Mouse (Mus musculus) splenic B cell, adult 2 months (primary cell): ENCODE measurements at regions not wholly inside any gene's neighbourhood (a gene's known extent, or its start where the extent isn't known, plus 50 kb on each side); places are given as distances from the start of the nearest gene placed in this dataset.
A peak's percentile ranks its signal among the peaks of the same experiment; 100 is the strongest.

ENCODE experiments used
- DNase-seq: peaks from one replicate; pipeline ENCODE4 v3.0.0-alpha.2; 2011; ENCODE audit warnings: low read depth, low spot score
- H3K27me3 ChIP-seq: 2 replicates; pipeline ENCODE4 v1.6.1; 2012; ENCODE audit warnings: mild to moderate bottlenecking, low read length, moderate library complexity, mixed read lengths; ENCODE audit not compliant: control insufficient read depth, poor library complexity, insufficient read depth, severe bottlenecking
- H3K36me3 ChIP-seq: 2 replicates; pipeline ENCODE4 v1.6.1; 2012; ENCODE audit warnings: mild to moderate bottlenecking, low read length, moderate library complexity, mixed read lengths; ENCODE audit not compliant: control insufficient read depth, poor library complexity, insufficient read depth, severe bottlenecking

- Histone ChIP-seq H3K27me3 (no peaks in the 10 kb centered on the region), H3K36me3 (no peaks in the 10 kb centered on the region)
- peak; percentile 79 for DNase-seq
Observed at GRCm38 (mm10) chr19:55688585-55688984, 53.0 kb upstream of the Tcf7l2 start.

DNA sequence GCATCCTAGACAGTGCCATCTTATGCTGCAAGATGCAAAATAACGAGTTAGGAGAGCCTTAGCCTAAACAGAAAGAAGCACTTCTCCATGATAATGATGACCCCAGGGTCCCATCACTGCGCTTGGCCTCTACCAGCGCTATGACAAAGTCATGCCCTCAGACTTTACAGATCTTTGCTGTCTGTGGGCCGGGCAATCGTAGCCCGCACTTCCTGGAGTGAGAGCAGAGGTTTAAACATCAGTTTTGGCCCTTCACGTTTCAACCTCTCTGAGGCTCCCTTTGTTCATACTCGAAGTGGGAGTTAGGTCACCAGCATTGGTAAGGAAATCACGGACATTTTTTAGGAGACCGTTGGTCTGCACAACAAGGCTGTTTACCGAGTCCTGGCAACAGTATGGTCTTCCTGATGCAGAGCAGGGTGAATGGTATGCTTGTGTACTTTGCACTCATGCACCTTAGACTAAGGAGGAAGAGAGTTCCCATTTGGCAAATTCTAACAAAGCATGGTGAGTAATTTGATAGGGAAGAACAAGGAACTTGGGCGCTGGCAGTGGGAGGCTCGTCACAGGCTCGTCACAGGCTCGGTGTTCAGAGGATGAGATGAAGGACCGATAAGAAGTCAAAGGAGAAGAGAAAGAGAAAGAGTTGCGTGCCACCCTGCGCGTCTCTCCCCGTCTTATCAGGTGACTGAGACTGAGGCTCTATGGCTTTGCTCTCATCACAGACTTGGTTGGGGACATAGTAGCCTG lies 52.2 kb upstream of the Tcf7l2 start:
- DNase-seq = no peak
- no peaks in the 10 kb centered on the region for H3K27me3 ChIP-seq
- no peaks in the 10 kb centered on the region for H3K36me3 ChIP-seq
